Mouse (Mus musculus) brain, embryonic 14.5 days (tissue): ENCODE results near the gene Cryzl1.

ENCODE experiments used
- CTCF ChIP-seq: fragments of 200-500 bp; IDR thresholded peaks from 2 replicates; pipeline ENCODE4 v1.5.1; 2012; ENCODE audit warnings: inconsistent platforms, mild to moderate bottlenecking, moderate library complexity, borderline replicate concordance; ENCODE audit not compliant: insufficient read depth, insufficient read length; ENCODE audit errors: extremely low read depth
- POLR2A ChIP-seq: fragments of 200-500 bp; IDR thresholded peaks from 2 replicates; pipeline ENCODE4 v1.6.1; 2012; ENCODE audit warnings: mild to moderate bottlenecking, inconsistent platforms, borderline replicate concordance; ENCODE audit not compliant: poor library complexity, insufficient read depth, insufficient read length, severe bottlenecking; ENCODE audit errors: extremely low read depth

GRCm38 (mm10) chr16:91754957-91755356, 26.2 kb upstream of the Cryzl1 start:
- TF ChIP-seq POLR2A = no peak
- no peak for TF ChIP-seq CTCF
